Mouse (Mus musculus): Measurements from ENCODE around the gene Nfil3. TPM values are rescaled to one million over a fixed set of nuclear protein-coding genes. Genes with fewer than 3 reads are reported as not detected.

The Nfil3 gene
- polyA plus RNA-seq (2016; fragmentation: Nextera tagmentation; extraction: Ambion mirVana), result 39.6 and 44.7 TPM in 2 replicates

DNA sequence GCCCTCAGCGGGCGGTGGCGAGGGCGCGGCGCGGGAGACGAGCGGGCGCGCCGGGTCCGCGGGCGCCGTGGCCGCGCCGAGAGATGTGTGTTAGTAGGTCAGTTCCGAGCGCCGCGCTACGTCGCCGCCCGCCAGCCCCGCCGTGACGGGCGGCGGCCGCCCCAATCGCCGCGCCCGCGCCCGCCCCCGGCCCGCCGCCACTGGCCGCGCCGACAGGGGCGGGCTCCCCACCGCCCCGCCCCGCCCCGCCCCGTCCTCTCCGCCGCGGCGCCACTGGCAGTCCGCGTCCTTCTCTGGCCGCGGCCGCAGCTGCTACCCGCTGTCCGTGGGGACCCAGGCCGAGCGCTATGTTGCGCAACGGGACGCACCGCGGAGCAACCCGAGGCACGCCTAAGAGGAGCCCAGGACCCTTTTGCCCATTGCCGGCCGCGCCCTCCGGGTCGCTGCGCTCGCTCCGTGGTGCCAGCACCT lies at the start of gene Nfil3:
Gene Nfil3 (minus strand): TSS at position 123 of the 471 bp plus-strand sequence.
- WGBS, result under 1% methylated on average over 45 of the region's 79 CpGs
- Histone ChIP-seq H3K27ac (peak within 1 kb of the TSS; percentile 97), H3K4me2 (replicated peaks) (peak within 1 kb of the TSS; percentile 94), H3K9me3 (replicated peaks) (no peaks in the 10 kb centered on the region), H3K4me3 (peak within 1 kb of the TSS; percentile 84), H3K9ac (peak within 1 kb of the TSS; percentile 89), H3K4me1 (peaks cover 27% of the 10 kb centered on the region), H3K36me3 (no peaks in the 10 kb centered on the region), H3K27me3 (peaks cover 6% of the 10 kb centered on the region; the same call in 1 of the 2 replicates)
- peak; percentile 86 for ATAC-seq (ENCODE audit: low FRiP score)

DNA sequence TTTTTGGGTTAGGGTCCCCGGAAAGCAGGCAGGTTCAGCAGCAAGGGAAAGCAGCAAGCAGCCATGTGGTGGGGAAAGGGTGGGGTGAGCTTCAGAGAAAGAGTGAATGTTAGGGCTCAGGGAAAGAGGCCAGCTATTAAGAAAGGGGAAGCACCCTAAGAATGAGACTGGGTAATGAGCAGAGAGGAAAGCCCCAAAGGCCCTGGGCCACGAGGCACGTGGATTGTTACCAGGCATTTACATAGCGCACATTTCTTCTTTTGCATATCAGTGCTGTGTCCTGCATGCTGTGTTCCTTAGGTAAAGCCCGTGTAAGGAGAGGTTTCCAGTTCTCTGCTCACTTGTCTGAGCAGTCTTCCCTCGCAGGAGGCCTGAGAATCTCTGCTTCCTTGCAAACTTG lies 43.4 kb upstream of the Nfil3 start:
- WGBS, result 47% methylated on average over 6 of the region's 6 CpGs
- no peaks in the 10 kb centered on the region for H3K4me1 ChIP-seq
- no peaks in the 10 kb centered on the region for H3K27me3 ChIP-seq
- no peaks in the 10 kb centered on the region for H3K36me3 ChIP-seq
- H3K4me3 ChIP-seq, result no peak overlapping the region
- H3K27ac ChIP-seq, result no peak overlapping the region
- no peak overlapping the region for H3K4me2 ChIP-seq (replicated peaks)
- no peak for ATAC-seq (ENCODE audit: low FRiP score)
- no peak overlapping the region for H3K9ac ChIP-seq
- H3K9me3 ChIP-seq (replicated peaks), result no peaks in the 10 kb centered on the region

DNA sequence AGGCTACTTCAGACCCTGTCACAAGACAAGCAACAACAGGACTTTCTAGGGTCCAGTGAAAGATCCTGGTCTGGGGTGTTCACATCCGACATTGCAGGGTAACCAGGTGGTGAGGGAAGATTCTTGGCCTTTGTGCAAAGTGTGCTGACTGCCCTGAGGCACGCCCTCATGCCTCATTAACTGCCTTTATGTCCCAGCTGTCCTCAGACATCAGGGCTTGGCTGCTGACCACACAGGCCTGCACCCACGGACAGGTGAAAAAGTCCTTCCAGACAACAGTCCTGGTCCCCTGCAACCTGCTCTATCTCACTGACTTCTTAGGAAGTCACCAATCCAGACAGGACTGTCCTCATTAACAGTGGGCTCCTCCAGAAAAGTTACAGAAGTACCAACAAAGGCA lies 39.4 kb upstream of the Nfil3 start:
- WGBS, result 86% methylated on average over 3 of the region's 3 CpGs
- Histone ChIP-seq H3K9ac (no peak overlapping the region), H3K4me3 (no peak overlapping the region), H3K36me3 (no peaks in the 10 kb centered on the region), H3K27me3 (no peaks in the 10 kb centered on the region), H3K27ac (no peak overlapping the region), H3K9me3 (replicated peaks) (no peaks in the 10 kb centered on the region), H3K4me2 (replicated peaks) (no peak overlapping the region), H3K4me1 (no peaks in the 10 kb centered on the region)
- ATAC-seq (ENCODE audit: low FRiP score), result no peak

DNA sequence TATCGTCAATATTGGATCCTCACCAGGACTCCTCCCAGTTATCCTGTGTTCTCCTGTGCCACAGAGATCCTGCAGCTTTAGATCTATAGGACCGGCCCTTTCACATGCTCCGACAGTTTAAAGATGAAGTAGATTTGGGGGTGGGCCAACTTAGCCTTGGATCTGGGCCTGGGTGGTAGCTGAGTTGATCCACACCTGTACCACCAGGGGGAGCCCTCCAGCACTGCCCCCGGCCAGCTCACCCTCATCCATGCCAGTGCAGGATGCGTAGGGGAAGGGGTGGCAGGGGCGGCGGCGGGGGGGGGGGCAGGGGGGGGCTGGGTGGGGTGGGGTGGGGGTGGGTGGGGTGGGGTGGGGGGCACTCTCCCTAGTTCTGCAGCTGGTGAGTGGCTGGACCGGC lies 38.7 kb upstream of the Nfil3 start:
- Histone ChIP-seq H3K9ac (no peak overlapping the region), H3K36me3 (no peaks in the 10 kb centered on the region), H3K4me2 (replicated peaks) (no peak overlapping the region), H3K4me1 (no peaks in the 10 kb centered on the region), H3K9me3 (replicated peaks) (no peaks in the 10 kb centered on the region), H3K27ac (no peak overlapping the region), H3K4me3 (no peak overlapping the region), H3K27me3 (no peaks in the 10 kb centered on the region)
- ATAC-seq (ENCODE audit: low FRiP score), result no peak
- 78% methylated on average over 7 of the region's 9 CpGs for WGBS

DNA sequence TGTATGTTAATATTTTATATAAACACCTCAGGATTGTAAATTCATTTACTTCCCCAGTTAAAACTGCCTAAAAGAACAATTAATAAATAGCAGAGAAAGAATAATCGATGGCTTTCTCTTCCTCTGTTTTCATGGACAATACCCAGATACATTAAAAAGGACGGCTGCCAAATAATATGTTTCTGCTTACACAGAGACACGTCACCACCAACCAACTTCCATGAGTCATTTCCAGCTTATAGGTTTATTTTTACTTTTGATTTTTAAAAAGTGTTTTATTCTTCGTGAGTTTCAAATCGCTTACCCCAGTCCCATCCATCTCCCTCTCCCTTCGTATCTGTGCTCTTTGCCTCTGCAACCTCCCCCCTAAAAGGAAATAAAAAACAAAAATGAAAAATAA lies 38.1 kb upstream of the Nfil3 start:
- Histone ChIP-seq H3K4me1 (no peaks in the 10 kb centered on the region), H3K9me3 (replicated peaks) (no peaks in the 10 kb centered on the region), H3K36me3 (no peaks in the 10 kb centered on the region), H3K4me3 (no peak overlapping the region), H3K27ac (no peak overlapping the region), H3K4me2 (replicated peaks) (no peak overlapping the region), H3K9ac (no peak overlapping the region), H3K27me3 (no peaks in the 10 kb centered on the region)
- WGBS, result 93% methylated on average over 6 of the region's 6 CpGs
- no peak for ATAC-seq (ENCODE audit: low FRiP score)

DNA sequence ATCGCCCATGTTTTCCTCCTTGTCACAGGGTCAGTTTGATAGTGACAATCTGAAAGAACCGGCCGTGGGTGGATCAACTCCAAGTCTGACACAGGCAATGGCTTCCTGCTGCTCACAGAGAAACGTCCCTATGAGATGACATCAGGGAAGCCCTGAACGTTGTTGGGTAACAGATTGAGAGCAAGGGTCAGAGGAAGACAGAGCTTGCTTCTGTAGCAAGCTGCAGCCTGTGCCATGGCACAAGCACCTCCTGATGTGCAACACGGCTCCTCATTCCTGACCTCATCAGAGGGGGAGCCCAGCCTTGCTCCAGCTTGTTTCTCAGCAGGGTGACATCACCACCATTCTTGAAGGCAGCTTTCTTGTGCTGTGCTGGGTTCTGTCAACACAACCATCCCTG lies 37.1 kb upstream of the Nfil3 start:
- no peaks in the 10 kb centered on the region for H3K36me3 ChIP-seq
- WGBS, result 60% methylated on average over 6 of the region's 6 CpGs
- H3K4me3 ChIP-seq, result no peak overlapping the region
- H3K4me1 ChIP-seq, result no peaks in the 10 kb centered on the region
- H3K9me3 ChIP-seq (replicated peaks), result no peaks in the 10 kb centered on the region
- no peak overlapping the region for H3K27ac ChIP-seq
- no peaks in the 10 kb centered on the region for H3K27me3 ChIP-seq
- no peak overlapping the region for H3K4me2 ChIP-seq (replicated peaks)
- no peak overlapping the region for H3K9ac ChIP-seq
- no peak for ATAC-seq (ENCODE audit: low FRiP score)

DNA sequence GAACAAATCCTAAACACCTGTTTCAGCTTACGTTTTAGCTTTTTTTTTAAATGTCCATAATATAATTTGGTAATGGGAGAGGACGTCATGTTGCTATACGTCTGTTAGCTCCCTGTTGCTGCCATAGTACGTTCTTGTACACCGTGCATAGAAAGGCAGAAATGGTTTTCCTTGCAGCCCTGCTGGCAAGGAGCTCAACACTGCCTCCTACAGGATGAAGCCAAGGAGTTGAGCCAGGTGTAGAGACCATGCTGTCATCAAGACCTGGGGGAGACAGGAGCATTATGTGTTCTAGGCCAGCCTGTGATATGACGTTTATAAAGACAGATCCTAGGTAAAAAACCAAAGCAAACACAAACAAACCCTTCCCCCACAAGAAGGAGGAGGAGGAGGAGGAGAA lies 36.2 kb upstream of the Nfil3 start:
- no peak overlapping the region for H3K4me3 ChIP-seq
- H3K4me1 ChIP-seq, result no peaks in the 10 kb centered on the region
- H3K27ac ChIP-seq, result no peak overlapping the region
- no peaks in the 10 kb centered on the region for H3K27me3 ChIP-seq
- no peak for ATAC-seq (ENCODE audit: low FRiP score)
- no peak overlapping the region for H3K9ac ChIP-seq
- WGBS, result 76% methylated on average over 6 of the region's 6 CpGs
- no peaks in the 10 kb centered on the region for H3K9me3 ChIP-seq (replicated peaks)
- H3K4me2 ChIP-seq (replicated peaks), result no peak overlapping the region
- no peaks in the 10 kb centered on the region for H3K36me3 ChIP-seq

DNA sequence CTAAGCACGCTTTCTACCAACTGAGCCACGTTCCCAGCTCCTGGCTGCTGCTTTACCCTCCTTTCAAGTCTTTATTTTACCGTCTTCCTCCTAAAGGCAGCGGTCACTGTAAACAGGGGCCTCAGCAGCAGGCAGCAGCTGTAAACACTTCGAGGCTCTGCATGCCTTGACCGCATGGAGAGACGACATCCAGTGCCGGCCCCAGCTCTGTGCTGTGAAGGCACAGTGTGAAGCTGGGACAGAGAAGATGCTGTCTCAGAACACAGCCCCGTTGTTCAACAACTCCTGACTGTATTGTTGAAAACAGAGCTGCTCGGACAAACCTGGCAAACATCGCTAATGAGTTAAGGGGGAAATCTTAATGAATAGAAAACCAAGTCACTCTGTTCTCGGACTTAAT lies 30.6 kb upstream of the Nfil3 start:
- no peak overlapping the region for H3K9ac ChIP-seq

DNA sequence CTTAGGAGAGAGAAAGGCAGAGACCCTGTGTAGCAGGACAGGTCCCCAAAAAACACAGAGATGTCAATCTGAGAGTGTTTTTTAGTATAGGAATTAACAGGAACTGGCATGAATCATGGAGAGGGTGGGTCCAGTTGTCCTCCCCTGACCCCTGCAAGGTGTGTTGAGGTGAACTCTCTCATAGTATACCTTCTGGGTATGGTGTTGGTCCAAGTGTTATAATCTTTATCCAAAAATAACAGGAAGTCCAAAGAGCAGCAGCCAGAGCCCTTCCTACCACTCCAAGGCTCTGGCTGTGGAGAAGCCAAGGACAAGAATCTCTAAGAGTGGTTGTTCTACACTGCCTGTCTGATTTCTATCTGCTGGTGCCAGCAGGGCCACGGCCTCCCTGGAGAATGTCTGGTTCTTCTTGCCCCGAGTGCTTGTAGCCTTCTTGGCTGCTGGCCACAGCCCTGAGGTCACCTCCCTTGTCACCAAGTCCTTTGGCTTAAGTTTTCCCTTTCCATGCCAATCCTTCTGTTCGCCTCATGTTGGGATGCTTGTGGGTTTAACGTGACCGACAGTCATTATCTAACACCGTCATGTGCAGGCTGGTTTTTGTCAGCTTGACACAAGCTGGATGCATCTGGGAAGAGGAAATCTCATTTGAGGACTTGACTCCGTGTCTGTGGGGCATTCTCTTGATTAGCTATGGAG lies 27.8 kb upstream of the Nfil3 start:
- no peak for ATAC-seq (ENCODE audit: low FRiP score)
- Histone ChIP-seq H3K4me2 (replicated peaks) (no peak overlapping the region), H3K9ac (no peak overlapping the region), H3K9me3 (replicated peaks) (no peaks in the 10 kb centered on the region), H3K4me1 (peaks cover 10% of the 10 kb centered on the region), H3K36me3 (no peaks in the 10 kb centered on the region), H3K4me3 (no peak overlapping the region), H3K27ac (no peak overlapping the region), H3K27me3 (no peaks in the 10 kb centered on the region)
- 78% methylated on average over 7 of the region's 7 CpGs for WGBS

More for the DNA sequence above, 30.6 kb upstream of the Nfil3 start:
- Histone ChIP-seq H3K4me2 (replicated peaks) (0 out of 2 replicates have a peak overlapping the region, but pooled peaks have one; percentile 18), H3K9me3 (replicated peaks) (no peaks in the 10 kb centered on the region), H3K36me3 (no peaks in the 10 kb centered on the region), H3K4me3 (no peak overlapping the region), H3K27me3 (no peaks in the 10 kb centered on the region), H3K4me1 (peaks cover 10% of the 10 kb centered on the region), H3K27ac (no peak overlapping the region)
- 27% methylated on average over 12 of the region's 12 CpGs for WGBS
- no peak for ATAC-seq (ENCODE audit: low FRiP score)

DNA sequence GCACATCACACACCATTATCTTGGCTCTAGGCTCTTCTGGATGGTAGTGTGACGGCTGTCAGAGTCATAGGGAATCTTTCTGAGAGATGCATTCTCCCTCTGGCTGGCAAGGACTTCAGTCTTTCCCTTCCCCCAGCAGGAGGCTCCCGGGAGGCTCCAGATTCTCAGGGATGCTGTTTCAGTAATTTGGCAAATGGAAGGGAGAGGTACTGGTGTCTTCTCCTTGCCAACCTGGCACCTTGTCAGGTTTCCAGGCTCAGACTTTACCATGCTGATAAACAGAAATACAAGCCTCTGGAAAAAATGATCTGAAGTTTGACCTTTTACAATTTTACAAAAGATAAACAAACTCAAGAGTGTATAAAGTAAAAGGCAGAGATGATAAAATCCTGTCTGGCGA lies 26.9 kb upstream of the Nfil3 start:
- Histone ChIP-seq H3K36me3 (no peaks in the 10 kb centered on the region), H3K4me1 (peaks cover 10% of the 10 kb centered on the region), H3K4me2 (replicated peaks) (no peak overlapping the region), H3K9ac (no peak overlapping the region), H3K9me3 (replicated peaks) (no peaks in the 10 kb centered on the region), H3K27me3 (no peaks in the 10 kb centered on the region), H3K4me3 (no peak overlapping the region), H3K27ac (no peak overlapping the region)
- WGBS, result 72% methylated on average over 3 of the region's 3 CpGs
- ATAC-seq (ENCODE audit: low FRiP score), result no peak

DNA sequence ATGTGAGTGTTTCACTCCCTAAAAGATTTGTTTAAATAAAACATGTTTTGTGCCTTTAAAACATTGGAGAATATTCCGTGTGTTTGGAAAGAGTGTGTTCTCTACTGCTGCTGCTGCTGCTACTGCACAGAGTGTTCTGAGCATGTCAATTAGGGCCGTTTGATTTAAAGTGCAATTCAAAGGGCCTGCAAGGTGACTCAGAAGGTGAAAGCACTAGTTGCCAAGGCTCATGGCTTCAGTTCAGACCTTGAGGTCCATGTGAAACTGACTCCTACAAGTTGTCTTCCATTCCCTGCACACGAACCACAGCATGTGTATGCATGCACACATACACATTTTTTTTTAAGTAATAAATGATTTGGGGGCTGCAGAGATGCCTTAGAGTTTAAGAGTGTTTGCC lies 22.4 kb upstream of the Nfil3 start:
- ATAC-seq (ENCODE audit: low FRiP score), result no peak
- WGBS, result 79% methylated on average over 3 of the region's 3 CpGs
- H3K4me2 ChIP-seq (replicated peaks), result no peak overlapping the region

DNA sequence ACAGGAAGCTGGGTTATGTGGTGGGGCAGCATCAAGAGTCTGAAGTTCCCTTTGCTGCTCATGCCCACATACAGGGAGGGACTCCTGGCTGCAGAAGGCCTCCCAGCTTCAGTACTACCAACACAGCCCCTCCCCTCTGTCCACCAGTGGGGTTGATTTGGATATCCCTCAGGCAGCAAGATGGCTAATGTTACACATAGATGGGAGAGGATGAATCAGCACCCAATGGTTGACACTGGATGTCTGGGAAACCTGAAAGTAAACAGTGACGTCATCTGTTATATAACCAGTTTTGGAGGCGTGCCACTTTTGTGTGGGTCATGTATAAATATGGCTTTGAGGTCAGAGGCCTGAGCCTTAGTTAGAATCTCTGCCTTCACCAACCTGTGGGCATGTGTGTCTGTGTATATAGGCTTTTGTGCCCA lies 20.6 kb upstream of the Nfil3 start:
- no peaks in the 10 kb centered on the region for H3K9me3 ChIP-seq (replicated peaks)
- H3K4me2 ChIP-seq (replicated peaks), result no peak overlapping the region
- H3K27ac ChIP-seq, result no peak overlapping the region
- H3K27me3 ChIP-seq, result no peaks in the 10 kb centered on the region
- ATAC-seq (ENCODE audit: low FRiP score), result no peak
- H3K36me3 ChIP-seq, result no peaks in the 10 kb centered on the region
- WGBS, result 82% methylated on average over 2 of the region's 2 CpGs
- no peak overlapping the region for H3K9ac ChIP-seq
- no peaks in the 10 kb centered on the region for H3K4me1 ChIP-seq
- no peak overlapping the region for H3K4me3 ChIP-seq

More for the DNA sequence above, 22.4 kb upstream of the Nfil3 start:
- no peaks in the 10 kb centered on the region for H3K4me1 ChIP-seq
- no peak overlapping the region for H3K4me3 ChIP-seq
- no peak overlapping the region for H3K27ac ChIP-seq
- H3K9me3 ChIP-seq (replicated peaks), result no peaks in the 10 kb centered on the region
- H3K9ac ChIP-seq, result no peak overlapping the region
- no peaks in the 10 kb centered on the region for H3K27me3 ChIP-seq
- H3K36me3 ChIP-seq, result no peaks in the 10 kb centered on the region

DNA sequence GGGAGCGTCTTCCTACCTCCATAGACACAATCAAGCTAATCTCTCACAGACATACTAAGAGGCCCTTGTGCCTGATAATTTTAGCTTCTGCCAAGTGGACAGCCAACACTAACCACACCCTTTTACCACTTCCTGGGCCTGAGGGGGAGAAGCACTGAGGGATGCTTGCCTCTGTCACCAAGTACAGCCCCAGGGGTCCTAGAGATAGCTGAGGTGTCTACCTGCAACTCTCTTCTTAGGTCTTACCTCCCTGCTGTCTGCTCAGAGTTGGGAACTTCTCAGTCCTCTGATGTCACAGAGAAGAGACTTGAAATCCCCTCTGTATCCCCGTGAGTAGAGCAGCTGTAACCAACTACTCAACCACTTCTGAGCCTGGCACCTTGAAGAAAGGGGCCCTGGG lies 19.6 kb upstream of the Nfil3 start:
- Histone ChIP-seq H3K4me1 (no peaks in the 10 kb centered on the region), H3K4me2 (replicated peaks) (no peak overlapping the region), H3K27me3 (no peaks in the 10 kb centered on the region), H3K36me3 (no peaks in the 10 kb centered on the region), H3K9ac (no peak overlapping the region), H3K9me3 (replicated peaks) (no peaks in the 10 kb centered on the region), H3K4me3 (no peak overlapping the region), H3K27ac (no peak overlapping the region)
- 90% methylated on average over 2 of the region's 2 CpGs for WGBS
- no peak for ATAC-seq (ENCODE audit: low FRiP score)

Data from hindbrain, embryonic 12.5 days (tissue).